Mouse (Mus musculus) forebrain, embryonic 16.5 days (tissue): ENCODE results near the gene Nck1. TPM values are rescaled to one million over a fixed set of nuclear protein-coding genes. Genes with fewer than 3 reads are reported as not detected.

Source experiments
- ATAC-seq: fragments of 200-750 bp; cut with Nextera tagmentation; 2 replicates; pipeline ENCODE4 v1.8.0; 2017; ENCODE audit warnings: mild to moderate bottlenecking, moderate library complexity
- H3K27ac ChIP-seq: fragments of 300-500 bp; sonication (generic); 2 replicates; pipeline ENCODE4 v1.5.1; 2014; ENCODE audit warnings: low read length, control low read depth
- H3K27me3 ChIP-seq: fragments of 300-500 bp; sonication (generic); replicated peaks from 2 replicates; pipeline ENCODE4 v1.6.1; 2014; ENCODE audit warnings: low read length; ENCODE audit not compliant: control insufficient read depth, insufficient read depth
- H3K36me3 ChIP-seq: fragments of 300-500 bp; sonication (generic); 2 replicates; pipeline ENCODE4 v1.6.1; 2014; ENCODE audit not compliant: control insufficient read depth, insufficient read depth
- H3K4me1 ChIP-seq: fragments of 300-500 bp; sonication (generic); replicated peaks from 2 replicates; pipeline ENCODE4 v1.6.1; 2014; ENCODE audit warnings: low read length; ENCODE audit not compliant: control insufficient read depth, insufficient read depth
- H3K4me2 ChIP-seq: fragments of 300-500 bp; sonication (generic); 2 replicates; pipeline ENCODE4 v1.6.1; 2014; ENCODE audit warnings: mild to moderate bottlenecking, low read length, control low read depth
- H3K4me3 ChIP-seq: fragments of 300-500 bp; sonication (generic); replicated peaks from 2 replicates; pipeline ENCODE4 v1.5.1; 2014; ENCODE audit warnings: mild to moderate bottlenecking, low read length, control low read depth
- H3K9ac ChIP-seq: fragments of 300-500 bp; sonication (generic); replicated peaks from 2 replicates; pipeline ENCODE4 v1.6.1; 2014; ENCODE audit warnings: low read depth, low read length, control low read depth
- H3K9me3 ChIP-seq: fragments of 300-500 bp; sonication (generic); 2 replicates; pipeline ENCODE4 v1.6.1; 2016; ENCODE audit warnings: low read length; ENCODE audit not compliant: control insufficient read depth
- WGBS: fragments of 180-500 bp; shearing (Covaris S2); extraction: QIAGEN DNeasy Blood & Tissue Kit; methylation state at CpG from one replicate; pipeline ENCODE4 v1.1.7; 2014; 5-methylcytosine and 5-hydroxymethylcytosine counted together
- polyA plus RNA-seq: library from polyadenylated mRNA; unstranded; fragments of >200 nt; fragmentation: Nextera tagmentation; extraction: Ambion mirVana; gene quantifications from 2 replicates; pipeline ENCODE4 v1.2.1, GENCODE M21; 2015

Nck1 gene
- polyA plus RNA-seq, 1 experiment from 2014 or later: 44.8 TPM

- Histone ChIP-seq H3K4me2 (peak overlapping the region; percentile 64), H3K4me3 (peak overlapping the region; percentile 94), H3K27me3 (no peaks in the 10 kb centered on the region), H3K9ac (peak overlapping the region; percentile 90), H3K4me1 (peaks cover 16% of the 10 kb centered on the region), H3K36me3 (no peaks in the 10 kb centered on the region), H3K27ac (peak overlapping the region; percentile 85), H3K9me3 (peaks cover 6% of the 10 kb centered on the region; the same call in 1 of the 2 replicates)
- WGBS: under 1% methylated on average over 34 of the region's 38 CpGs
- ATAC-seq: no peak; the same call in 1 of the 2 replicates
Observed at GRCm38 (mm10) chr9:100544948-100545714, 803 bp downstream of the Nck1 start.

- no peaks in the 10 kb centered on the region for H3K9me3 ChIP-seq
- no peak overlapping the region for H3K27ac ChIP-seq
- no peaks in the 10 kb centered on the region for H3K27me3 ChIP-seq
- no peak overlapping the region for H3K4me2 ChIP-seq
- H3K9ac ChIP-seq: no peak overlapping the region
- no peak for ATAC-seq
- no peak overlapping the region for H3K4me3 ChIP-seq
- 74% methylated on average over 2 of the region's 2 CpGs for WGBS
- H3K4me1 ChIP-seq: no peaks in the 10 kb centered on the region
- H3K36me3 ChIP-seq: no peaks in the 10 kb centered on the region
Observed at GRCm38 (mm10) chr9:100535618-100536262, 10.2 kb downstream of the Nck1 start.

- ATAC-seq: no peak
- H3K4me2 ChIP-seq: no peak overlapping the region
- no peaks in the 10 kb centered on the region for H3K4me1 ChIP-seq
- no peak overlapping the region for H3K4me3 ChIP-seq
- H3K9me3 ChIP-seq: no peaks in the 10 kb centered on the region
- no peak overlapping the region for H3K27ac ChIP-seq
- no peaks in the 10 kb centered on the region for H3K36me3 ChIP-seq
- no peak overlapping the region for H3K9ac ChIP-seq
- no peaks in the 10 kb centered on the region for H3K27me3 ChIP-seq
- WGBS: 93% methylated on average over 3 of the region's 3 CpGs
Observed at GRCm38 (mm10) chr9:100534686-100535085, 11.2 kb downstream of the Nck1 start.

DNA sequence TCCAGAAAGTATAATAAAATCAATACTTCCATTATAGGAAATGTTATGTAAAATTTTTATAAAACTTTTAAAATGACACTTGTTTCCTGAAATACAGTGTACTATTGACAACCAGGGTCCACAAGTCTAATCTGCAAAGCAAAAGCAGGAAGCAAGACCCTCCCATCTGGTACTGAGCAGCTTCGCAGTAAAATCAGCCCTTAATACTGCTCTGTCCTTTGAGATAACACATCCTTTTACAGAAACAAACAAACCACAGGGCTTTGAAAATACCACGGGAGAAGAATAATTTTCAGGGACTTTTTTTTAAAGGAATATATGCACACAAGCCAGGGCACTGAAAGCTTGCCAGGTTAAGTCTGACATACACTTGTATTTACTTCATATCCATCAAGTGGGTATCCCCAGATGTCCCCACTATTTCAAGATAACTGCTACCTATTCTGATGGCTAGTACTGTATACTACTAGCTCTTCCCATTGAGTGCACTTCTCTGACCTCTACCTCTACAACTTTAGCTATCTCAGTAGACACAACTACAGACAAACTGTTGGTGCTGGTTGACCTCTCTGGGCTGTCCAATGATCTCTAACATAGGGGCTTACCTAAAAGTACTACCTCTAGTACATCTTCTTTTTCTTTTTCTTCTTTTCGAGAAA, 13.0 kb downstream of the Nck1 start:
- H3K9ac ChIP-seq: no peak overlapping the region
- H3K27ac ChIP-seq: no peak overlapping the region
- H3K36me3 ChIP-seq: no peaks in the 10 kb centered on the region
- no peak for ATAC-seq
- H3K4me1 ChIP-seq: no peaks in the 10 kb centered on the region
- WGBS: 83% methylated on average over 3 of the region's 3 CpGs
- no peak overlapping the region for H3K4me2 ChIP-seq
- no peaks in the 10 kb centered on the region for H3K9me3 ChIP-seq
- H3K4me3 ChIP-seq: no peak overlapping the region
- no peaks in the 10 kb centered on the region for H3K27me3 ChIP-seq

GRCm38 (mm10) chr9:100531296-100531695, 14.6 kb downstream of the Nck1 start:
- Histone ChIP-seq H3K4me3 (no peak overlapping the region), H3K27me3 (no peaks in the 10 kb centered on the region)

GRCm38 (mm10) chr9:100525225-100525624, 20.7 kb downstream of the Nck1 start:
- 85% methylated on average over 2 of the region's 2 CpGs for WGBS
- Histone ChIP-seq H3K4me1 (no peaks in the 10 kb centered on the region), H3K36me3 (no peaks in the 10 kb centered on the region), H3K27ac (no peak overlapping the region), H3K4me3 (no peak overlapping the region), H3K4me2 (no peak overlapping the region), H3K9me3 (no peaks in the 10 kb centered on the region), H3K9ac (no peak overlapping the region), H3K27me3 (no peaks in the 10 kb centered on the region)
- ATAC-seq: no peak

More at GRCm38 (mm10) chr9:100531296-100531695, 14.6 kb downstream of the Nck1 start:
- 71% methylated on average over 1 of the region's 1 CpGs for WGBS
- no peak overlapping the region for H3K4me2 ChIP-seq
- H3K9me3 ChIP-seq: no peaks in the 10 kb centered on the region
- no peaks in the 10 kb centered on the region for H3K36me3 ChIP-seq
- H3K4me1 ChIP-seq: no peaks in the 10 kb centered on the region
- no peak for ATAC-seq
- no peak overlapping the region for H3K9ac ChIP-seq
- no peak overlapping the region for H3K27ac ChIP-seq

DNA sequence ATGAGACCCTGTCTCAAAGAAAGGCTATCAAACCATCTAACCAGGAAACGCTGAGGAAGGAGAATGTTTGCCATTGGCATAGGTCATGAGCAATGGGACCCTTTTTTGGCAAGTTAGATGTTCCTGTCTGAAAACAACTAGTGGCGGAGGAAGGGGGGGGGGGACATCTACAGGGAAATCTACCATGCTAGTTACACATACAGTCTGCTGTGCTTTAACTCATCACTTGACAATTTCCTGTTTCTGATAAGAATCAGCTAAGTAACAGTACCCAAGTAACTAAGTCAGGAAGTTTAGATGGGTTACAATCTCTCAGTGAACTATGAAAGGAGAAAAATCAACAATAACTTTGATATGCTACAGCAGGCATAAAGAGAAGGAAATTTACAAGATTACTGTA, 23.9 kb downstream of the Nck1 start:
- no peak for ATAC-seq
- Histone ChIP-seq H3K27me3 (no peaks in the 10 kb centered on the region), H3K9ac (no peak overlapping the region), H3K4me2 (no peak overlapping the region), H3K4me1 (no peaks in the 10 kb centered on the region), H3K4me3 (no peak overlapping the region), H3K9me3 (no peaks in the 10 kb centered on the region), H3K27ac (no peak overlapping the region), H3K36me3 (no peaks in the 10 kb centered on the region)
- WGBS: 80% methylated on average over 2 of the region's 2 CpGs

GRCm38 (mm10) chr9:100520586-100520985, 25.3 kb downstream of the Nck1 start:
- no peak overlapping the region for H3K9ac ChIP-seq
- H3K4me2 ChIP-seq: no peak overlapping the region
- H3K4me3 ChIP-seq: no peak overlapping the region
- H3K27ac ChIP-seq: no peak overlapping the region
- no peaks in the 10 kb centered on the region for H3K36me3 ChIP-seq
- ATAC-seq: no peak
- 2% methylated on average over 2 of the region's 2 CpGs for WGBS
- no peaks in the 10 kb centered on the region for H3K27me3 ChIP-seq
- no peaks in the 10 kb centered on the region for H3K9me3 ChIP-seq
- no peaks in the 10 kb centered on the region for H3K4me1 ChIP-seq

DNA sequence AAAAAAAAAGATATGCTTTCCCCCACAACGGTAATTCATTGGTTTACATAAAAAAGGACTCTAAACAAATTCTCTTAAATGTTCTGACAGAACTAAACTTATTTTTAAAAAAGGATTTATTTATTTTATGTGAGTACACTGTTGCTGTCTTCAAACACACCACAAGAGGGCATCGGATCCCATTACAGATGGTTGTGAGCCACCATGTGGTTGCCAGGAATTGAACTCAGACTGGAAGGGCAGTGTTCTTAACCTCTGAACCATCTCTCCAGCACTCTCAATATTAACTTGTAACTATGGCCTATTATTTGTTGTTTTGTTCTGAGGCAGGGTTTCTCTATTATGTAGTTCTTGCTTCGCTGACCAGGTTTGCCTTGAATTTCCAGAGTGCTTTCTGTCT, 25.9 kb downstream of the Nck1 start:
- H3K27me3 ChIP-seq: no peaks in the 10 kb centered on the region
- H3K4me2 ChIP-seq: no peak overlapping the region
- H3K9ac ChIP-seq: no peak overlapping the region
- no peak overlapping the region for H3K27ac ChIP-seq
- 98% methylated on average over 3 of the region's 3 CpGs for WGBS
- H3K36me3 ChIP-seq: no peaks in the 10 kb centered on the region
- no peak for ATAC-seq
- H3K4me3 ChIP-seq: no peak overlapping the region
- H3K4me1 ChIP-seq: no peaks in the 10 kb centered on the region
- no peaks in the 10 kb centered on the region for H3K9me3 ChIP-seq
